Mouse (Mus musculus) limb, embryonic 14.5 days (tissue): ENCODE data around the gene Ndufc1. TPM values are rescaled to one million over a fixed set of nuclear protein-coding genes. Genes with fewer than 3 reads are reported as not detected.

ENCODE experiments used
- ATAC-seq: fragments of 200-750 bp; cut with Nextera tagmentation; 2 replicates; pipeline ENCODE4 v1.8.0; 2017; ENCODE audit warnings: low read depth, moderate number of reproducible peaks, moderate TSS enrichment; ENCODE audit not compliant: low FRiP score
- DNase-seq: peaks from one replicate; pipeline ENCODE4 v3.0.0-alpha.2; 2015; ENCODE audit warnings: low spot score
- H3K27ac ChIP-seq: fragments of 300-500 bp; sonication (generic); replicated peaks from 2 replicates; pipeline ENCODE4 v1.5.1; 2014; ENCODE audit warnings: low read depth, mild to moderate bottlenecking, low read length, moderate library complexity, mixed read lengths
- H3K27me3 ChIP-seq: fragments of 300-500 bp; sonication (generic); 2 replicates; pipeline ENCODE4 v1.6.1; 2014; ENCODE audit warnings: low read length, mixed read lengths; ENCODE audit not compliant: control insufficient read depth, insufficient read depth
- H3K36me3 ChIP-seq: fragments of 300-500 bp; sonication (generic); 2 replicates; pipeline ENCODE4 v1.6.1; 2014; ENCODE audit warnings: mild to moderate bottlenecking, low read length, moderate library complexity, mixed read lengths; ENCODE audit not compliant: control insufficient read depth, insufficient read depth
- H3K4me1 ChIP-seq: fragments of 300-500 bp; sonication (generic); 2 replicates; pipeline ENCODE4 v1.6.1; 2014; ENCODE audit warnings: antibody characterized with exemption, low read length, mixed read lengths; ENCODE audit not compliant: control insufficient read depth, insufficient read depth
- H3K4me2 ChIP-seq: fragments of 300-500 bp; sonication (generic); replicated peaks from 2 replicates; pipeline ENCODE4 v1.6.1; 2014; ENCODE audit warnings: low read depth, mild to moderate bottlenecking, low read length, moderate library complexity; ENCODE audit not compliant: severe bottlenecking
- H3K4me3 ChIP-seq: fragments of 300-500 bp; sonication (generic); replicated peaks from 2 replicates; pipeline ENCODE4 v1.5.1; 2014; ENCODE audit warnings: low read length
- H3K9ac ChIP-seq: fragments of 300-500 bp; sonication (generic); 2 replicates; pipeline ENCODE4 v1.6.1; 2014; ENCODE audit warnings: mild to moderate bottlenecking, low read depth, low read length, moderate library complexity; ENCODE audit not compliant: severe bottlenecking
- H3K9me3 ChIP-seq: fragments of 300-500 bp; sonication (generic); 2 replicates; pipeline ENCODE4 v1.6.1; 2016; ENCODE audit warnings: low read length; ENCODE audit not compliant: control insufficient read depth
- POLR2A ChIP-seq: fragments of 200-500 bp; IDR thresholded peaks from 2 replicates; pipeline ENCODE4 v1.8.0; 2012; ENCODE audit warnings: inconsistent platforms, mild to moderate bottlenecking, moderate library complexity, borderline replicate concordance; ENCODE audit not compliant: insufficient read depth, insufficient read length; ENCODE audit errors: extremely low read depth
- WGBS: fragments of 180-500 bp; shearing (Covaris S2); extraction: QIAGEN DNeasy Blood & Tissue Kit; methylation state at CpG from one replicate; pipeline ENCODE4 v1.1.7; 2014; 5-methylcytosine and 5-hydroxymethylcytosine counted together
- polyA plus RNA-seq, 2 experiments: library from polyadenylated mRNA; depleted of rRNA in 1 of 2; stranded (reverse) in 1 of 2; unstranded in 1 of 2; fragments of >200 nt; fragmentation: Nextera tagmentation in 1 of 2; extraction: Ambion mirVana in 1 of 2; gene quantifications; 2 replicates each; pipeline versions ENCODE4 v1.2.1 to v1.2.3; 2012 to 2014

Gene Ndufc1
- polyA plus RNA-seq, 2 experiments = 276 to 624 TPM

DNA sequence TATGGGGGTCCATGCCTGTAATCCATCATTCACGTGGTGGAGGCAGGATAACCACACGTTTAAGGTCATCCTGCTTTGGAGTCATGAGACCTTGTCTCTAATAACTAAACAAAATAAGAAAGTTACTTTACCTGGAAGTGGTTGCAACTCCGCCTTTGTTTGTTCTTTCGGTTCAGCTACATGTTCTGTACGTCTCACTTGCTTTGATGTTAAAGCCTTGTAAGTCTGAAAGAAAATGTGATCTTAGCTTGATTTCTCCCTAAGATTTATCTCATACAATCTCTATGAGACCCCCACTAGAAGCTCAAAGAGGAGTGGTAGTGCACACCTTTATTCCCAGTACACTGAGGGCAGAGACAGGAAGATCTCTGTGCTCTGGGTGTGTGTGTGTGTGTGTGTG, 17.7 kb downstream of the Ndufc1 start:
- no peak for TF ChIP-seq POLR2A
- H3K4me2 ChIP-seq = no peak overlapping the region
- no peak for ATAC-seq
- H3K27ac ChIP-seq = no peak overlapping the region
- H3K4me3 ChIP-seq = no peak overlapping the region
- H3K9me3 ChIP-seq = no peaks in the 10 kb centered on the region
- H3K9ac ChIP-seq = no peak overlapping the region
- no peaks in the 10 kb centered on the region for H3K36me3 ChIP-seq
- DNase-seq = no peak
- 81% methylated on average over 5 of the region's 5 CpGs for WGBS
- peaks cover 8% of the 10 kb centered on the region; the same call in 1 of the 2 replicates for H3K27me3 ChIP-seq
- no peaks in the 10 kb centered on the region for H3K4me1 ChIP-seq

DNA sequence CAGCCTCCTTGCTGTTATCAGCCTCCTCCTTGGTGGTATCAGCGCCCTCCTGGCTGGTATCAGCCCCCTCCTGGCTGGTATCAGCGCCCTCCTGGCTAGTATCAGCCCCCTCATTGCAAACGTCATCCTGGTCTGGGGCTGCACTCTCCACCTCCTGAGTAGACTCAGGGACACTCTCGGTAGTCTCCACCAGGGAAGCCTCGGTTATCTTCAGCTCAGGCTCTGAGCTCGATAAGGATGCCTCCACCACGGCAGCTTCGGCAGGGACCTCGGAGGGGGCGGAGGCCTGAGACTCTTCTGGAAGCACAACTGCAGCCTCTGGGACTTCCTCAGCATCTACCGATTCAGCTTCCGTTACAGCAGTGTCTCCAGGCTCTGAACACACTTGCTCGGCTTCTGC, 19.9 kb downstream of the Ndufc1 start:
- Histone ChIP-seq H3K4me2 (peak overlapping the region; percentile 44), H3K9me3 (no peaks in the 10 kb centered on the region), H3K4me1 (no peaks in the 10 kb centered on the region), H3K4me3 (peak overlapping the region; percentile 13), H3K9ac (peak overlapping the region; percentile 40; the same call in 1 of the 2 replicates), H3K36me3 (no peaks in the 10 kb centered on the region), H3K27me3 (no peaks in the 10 kb centered on the region), H3K27ac (no peak overlapping the region)
- no peak for DNase-seq
- WGBS = 11% methylated on average over 13 of the region's 13 CpGs
- TF ChIP-seq POLR2A = no peak
- no peak for ATAC-seq

DNA sequence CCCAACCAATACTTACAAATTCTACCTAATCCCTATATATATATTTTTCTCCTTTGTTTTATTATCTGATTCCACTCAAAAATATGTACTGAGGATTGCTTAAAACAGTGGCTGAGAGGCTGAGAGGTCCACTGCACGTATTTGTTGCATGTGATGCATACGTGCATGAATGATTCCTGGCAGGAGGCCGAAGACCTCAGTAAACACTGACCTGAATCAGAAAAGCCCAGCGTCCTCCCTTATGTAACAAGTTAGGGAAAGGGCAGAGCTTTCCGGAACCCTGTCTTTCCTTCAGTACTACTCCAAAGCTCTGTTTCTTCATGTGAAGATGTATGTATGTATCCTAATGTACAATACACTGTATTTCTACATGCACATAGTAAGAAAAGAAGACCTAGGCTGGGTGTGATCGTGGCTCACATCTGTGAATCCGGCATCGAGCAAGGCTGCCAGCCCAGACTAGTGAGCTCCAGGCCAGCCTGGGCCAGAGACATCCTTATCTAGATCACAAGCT, 20.9 kb downstream of the Ndufc1 start:
- WGBS = 77% methylated on average over 8 of the region's 8 CpGs
- H3K9ac ChIP-seq = no peak overlapping the region
- H3K4me1 ChIP-seq = no peaks in the 10 kb centered on the region
- DNase-seq (no peak), ATAC-seq (no peak)
- H3K36me3 ChIP-seq = no peaks in the 10 kb centered on the region
- no peaks in the 10 kb centered on the region for H3K9me3 ChIP-seq
- H3K27ac ChIP-seq = no peak overlapping the region
- H3K4me2 ChIP-seq = no peak overlapping the region
- no peaks in the 10 kb centered on the region for H3K27me3 ChIP-seq
- TF ChIP-seq POLR2A = no peak
- no peak overlapping the region for H3K4me3 ChIP-seq

DNA sequence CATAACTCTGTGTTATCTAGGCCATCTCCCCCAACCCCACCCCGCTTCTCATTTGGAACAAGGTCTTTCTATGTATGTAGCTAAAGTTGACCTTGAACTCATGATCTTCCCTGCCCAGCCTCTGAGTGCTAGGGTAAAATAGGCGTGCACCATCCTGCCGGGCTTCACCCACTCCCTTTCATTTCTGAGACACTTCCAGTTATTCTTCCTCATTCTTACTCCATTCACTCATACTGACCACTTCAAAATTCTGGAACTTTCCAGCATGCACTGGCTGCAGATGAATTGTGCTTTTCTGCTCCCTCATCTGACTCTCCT, 21.7 kb downstream of the Ndufc1 start:
- DNase-seq (no peak), ATAC-seq (no peak)
- H3K36me3 ChIP-seq = no peaks in the 10 kb centered on the region
- H3K27ac ChIP-seq = no peak overlapping the region
- no peaks in the 10 kb centered on the region for H3K9me3 ChIP-seq
- H3K4me3 ChIP-seq = no peak overlapping the region
- no peaks in the 10 kb centered on the region for H3K4me1 ChIP-seq
- no peaks in the 10 kb centered on the region for H3K27me3 ChIP-seq
- H3K4me2 ChIP-seq = no peak overlapping the region
- no peak for TF ChIP-seq POLR2A
- 88% methylated on average over 3 of the region's 3 CpGs for WGBS
- H3K9ac ChIP-seq = no peak overlapping the region

DNA sequence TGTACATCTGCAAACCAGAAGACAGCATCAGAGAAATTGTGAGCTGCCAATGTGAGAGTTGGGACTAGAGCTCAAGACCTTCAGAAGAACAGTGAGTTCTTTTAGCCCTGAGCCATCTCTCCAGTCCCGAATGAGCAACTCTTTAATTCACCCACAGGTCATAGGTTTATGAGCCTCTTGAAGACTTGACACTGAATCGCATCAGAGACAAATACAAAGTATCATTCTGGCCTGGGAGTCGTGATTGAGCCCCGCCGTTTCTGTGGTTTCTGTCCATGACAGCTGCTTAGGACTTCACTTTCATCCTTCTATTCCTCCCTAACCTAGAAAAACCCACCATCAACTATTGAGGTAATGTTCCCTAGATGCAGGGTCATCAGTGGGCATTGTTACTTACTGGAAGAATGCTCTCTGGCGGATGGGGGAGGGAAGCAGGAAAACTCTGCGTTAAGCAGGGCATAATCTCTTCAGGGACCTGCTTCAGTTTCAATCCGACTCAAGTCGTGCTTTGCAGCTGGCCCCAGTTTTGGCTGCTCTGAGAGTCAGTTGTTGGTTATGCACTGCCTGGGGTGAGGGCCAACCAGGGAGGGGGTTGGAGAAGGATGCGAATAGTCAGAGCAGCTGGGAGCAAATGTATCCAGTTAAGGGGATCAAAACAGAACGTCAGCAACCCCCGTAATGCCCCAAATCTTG, 22.2 kb downstream of the Ndufc1 start:
- Histone ChIP-seq H3K27me3 (no peaks in the 10 kb centered on the region), H3K27ac (no peak overlapping the region), H3K9me3 (no peaks in the 10 kb centered on the region), H3K4me1 (no peaks in the 10 kb centered on the region), H3K9ac (no peak overlapping the region), H3K36me3 (no peaks in the 10 kb centered on the region), H3K4me2 (no peak overlapping the region), H3K4me3 (no peak overlapping the region)
- ATAC-seq (0 out of 2 replicates have a peak, but pooled peaks have one; percentile 30), DNase-seq (no peak)
- WGBS = 44% methylated on average over 12 of the region's 12 CpGs
- no peak for TF ChIP-seq POLR2A

DNA sequence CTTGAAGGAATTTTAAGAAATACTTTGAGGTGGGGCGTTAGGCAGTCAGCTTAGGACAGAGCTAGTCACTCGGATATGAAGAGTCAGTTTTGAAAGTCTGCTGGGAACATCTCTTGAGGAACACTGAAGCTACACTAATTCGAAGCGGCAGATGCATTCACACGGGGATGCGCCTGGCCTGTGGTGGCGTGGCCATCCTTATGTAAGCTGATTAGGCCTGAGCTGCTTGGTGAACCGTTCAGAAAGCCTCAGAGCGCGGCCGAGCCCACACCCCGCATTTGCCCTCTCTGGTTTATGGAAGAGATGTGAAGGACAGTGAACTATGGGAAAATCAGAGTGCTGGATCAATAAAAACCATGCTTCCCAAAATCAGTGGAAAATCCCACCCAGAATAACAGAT, 25.4 kb downstream of the Ndufc1 start:
- Histone ChIP-seq H3K4me2 (no peak overlapping the region), H3K4me1 (peaks cover 5% of the 10 kb centered on the region; the same call in 1 of the 2 replicates), H3K27ac (no peak overlapping the region), H3K36me3 (no peaks in the 10 kb centered on the region), H3K9ac (no peak overlapping the region), H3K4me3 (no peak overlapping the region), H3K27me3 (no peaks in the 10 kb centered on the region), H3K9me3 (no peaks in the 10 kb centered on the region)
- DNase-seq (no peak), ATAC-seq (no peak)
- 79% methylated on average over 12 of the region's 12 CpGs for WGBS
- TF ChIP-seq POLR2A = no peak
